Mouse (Mus musculus) heart, adult 2 months (tissue): ENCODE data around the gene Smap1.

Experiments used
- CTCF ChIP-seq: fragments of 200-600 bp; IDR thresholded peaks from 2 replicates; pipeline ENCODE4 v1.8.1; 2022; ENCODE audit warnings: antibody characterized with exemption, mild to moderate bottlenecking, moderate library complexity
- EP300 ChIP-seq: fragments of 200-500 bp; IDR thresholded peaks from 2 replicates; pipeline ENCODE4 v1.6.1; 2011; ENCODE audit warnings: low read depth, low read length, control low read depth; ENCODE audit not compliant: insufficient read depth
- POLR2A ChIP-seq: fragments of 200-500 bp; IDR thresholded peaks from 2 replicates; pipeline ENCODE4 v1.6.1; 2011; ENCODE audit warnings: mild to moderate bottlenecking, low read depth, low read length, control low read depth; ENCODE audit not compliant: insufficient read depth

DNA sequence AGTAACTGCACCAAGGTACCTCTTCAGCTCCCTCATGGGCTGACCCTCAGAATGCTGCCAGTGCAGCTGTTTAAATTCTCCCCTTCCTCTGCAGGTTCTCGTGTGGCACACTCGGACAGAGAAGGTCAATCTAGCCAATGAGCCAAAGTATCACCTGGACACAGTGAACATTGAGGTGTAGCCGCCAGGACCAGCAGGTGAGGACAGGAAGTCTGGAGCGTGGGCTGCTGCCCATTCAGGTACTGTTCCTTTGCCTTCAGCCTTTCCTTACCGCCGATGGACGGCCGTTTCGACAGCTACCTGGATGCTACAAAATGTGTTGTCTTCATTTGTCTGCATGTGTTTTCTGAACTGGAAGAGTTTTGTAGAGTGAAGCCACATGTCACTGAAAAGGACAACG lies 77.1 kb downstream of the Smap1 start:
- no peak for TF ChIP-seq CTCF
- no peak for TF ChIP-seq POLR2A
- TF ChIP-seq EP300: no peak
